Mouse (Mus musculus) embryonic facial prominence, embryonic 11.5 days (tissue): Measurements from ENCODE around the gene Stat5b. TPM values are rescaled to one million over a fixed set of nuclear protein-coding genes. Genes with fewer than 3 reads are reported as not detected.

ENCODE experiments used
- ATAC-seq: fragments of 200-750 bp; cut with Nextera tagmentation; replicated peaks from 2 replicates; pipeline ENCODE4 v1.8.0; 2017; ENCODE audit warnings: low read depth; ENCODE audit not compliant: insufficient number of reproducible peaks, low FRiP score, low TSS enrichment
- DNase-seq: peaks from one replicate; pipeline ENCODE4 v3.0.0-alpha.2; 2015; ENCODE audit warnings: low spot score
- H3K27ac ChIP-seq: fragments of 300-500 bp; sonication (generic); replicated peaks from 2 replicates; pipeline ENCODE4 v1.5.1; 2014; ENCODE audit warnings: mild to moderate bottlenecking, low read depth, low read length, control low read depth
- H3K27me3 ChIP-seq: fragments of 300-500 bp; sonication (generic); 2 replicates; pipeline ENCODE4 v1.6.1; 2014; ENCODE audit warnings: mild to moderate bottlenecking, low read length, moderate library complexity, mixed read lengths; ENCODE audit not compliant: control insufficient read depth, insufficient read depth
- H3K36me3 ChIP-seq: fragments of 300-500 bp; sonication (generic); replicated peaks from 2 replicates; pipeline ENCODE4 v1.6.1; 2014; ENCODE audit warnings: low read depth, mild to moderate bottlenecking, low read length, moderate library complexity, mixed read lengths; ENCODE audit not compliant: control insufficient read depth, insufficient read depth
- H3K4me1 ChIP-seq: fragments of 300-500 bp; sonication (generic); 2 replicates; pipeline ENCODE4 v1.6.1; 2014; ENCODE audit warnings: low read length, mixed read lengths; ENCODE audit not compliant: control insufficient read depth, insufficient read depth
- H3K4me2 ChIP-seq: fragments of 300-500 bp; sonication (generic); 2 replicates; pipeline ENCODE4 v1.6.1; 2014; ENCODE audit warnings: low read depth, mild to moderate bottlenecking, control low read depth, low read length, moderate library complexity
- H3K4me3 ChIP-seq: fragments of 300-500 bp; sonication (generic); 2 replicates; pipeline ENCODE4 v1.5.1; 2014; ENCODE audit warnings: low read depth, low read length, control low read depth
- H3K9ac ChIP-seq: fragments of 300-500 bp; sonication (generic); replicated peaks from 2 replicates; pipeline ENCODE4 v1.6.1; 2014; ENCODE audit warnings: mild to moderate bottlenecking, control low read depth, low read length
- H3K9me3 ChIP-seq: fragments of 300-500 bp; sonication (generic); replicated peaks from 2 replicates; pipeline ENCODE4 v1.6.1; 2016; ENCODE audit warnings: mild to moderate bottlenecking, low read length, inconsistent platforms, mixed read lengths; ENCODE audit not compliant: control insufficient read depth
- WGBS: fragments of 180-500 bp; shearing (Covaris S2); extraction: QIAGEN DNeasy Blood & Tissue Kit; methylation state at CpG from one replicate; pipeline ENCODE4 v1.1.7; 2014; 5-methylcytosine and 5-hydroxymethylcytosine counted together
- polyA plus RNA-seq: library from polyadenylated mRNA; unstranded; fragments of >200 nt; fragmentation: Nextera tagmentation; extraction: Ambion mirVana; gene quantifications from 2 replicates; pipeline ENCODE4 v1.2.1, GENCODE M21; 2014

Stat5b gene
- polyA plus RNA-seq, 1 experiment from 2014 or later, result 17.9 TPM

- ATAC-seq (no peak), DNase-seq (no peak)
- Histone ChIP-seq H3K9me3 (no peaks in the 10 kb centered on the region), H3K27ac (no peak overlapping the region), H3K4me3 (peak overlapping the region; percentile 89; the same call in 1 of the 2 replicates), H3K36me3 (no peaks in the 10 kb centered on the region), H3K4me1 (no peaks in the 10 kb centered on the region), H3K27me3 (no peaks in the 10 kb centered on the region), H3K4me2 (peak overlapping the region; percentile 49; the same call in 1 of the 2 replicates), H3K9ac (no peak overlapping the region)
- WGBS, result 14% methylated on average over 5 of the region's 5 CpGs
Observed at GRCm38 (mm10) chr11:100738749-100739148, 111.8 kb downstream of the Stat5b start.

- H3K27ac ChIP-seq, result no peak within 1 kb of the TSS
- H3K9me3 ChIP-seq, result no peaks in the 10 kb centered on the region
Observed at GRCm38 (mm10) chr11:100738066-100738604, 112.4 kb downstream of the Stat5b start, which contains the start of gene Rab5c. Gene Rab5c (minus strand): TSS chr11:100738215.

GRCm38 (mm10) chr11:100737105-100737733, 113.3 kb downstream of the Stat5b start:
- Histone ChIP-seq H3K4me1 (no peaks in the 10 kb centered on the region), H3K4me2 (peak overlapping the region; percentile 76), H3K4me3 (peak overlapping the region; percentile 89), H3K27ac (no peak overlapping the region), H3K9ac (peak overlapping the region; percentile 84), H3K9me3 (no peaks in the 10 kb centered on the region), H3K27me3 (no peaks in the 10 kb centered on the region), H3K36me3 (no peaks in the 10 kb centered on the region)
- 3% methylated on average over 13 of the region's 13 CpGs for WGBS
- DNase-seq (no peak), ATAC-seq (no peak)

More at GRCm38 (mm10) chr11:100738066-100738604, 112.4 kb downstream of the Stat5b start, which contains the start of gene Rab5c:
- Histone ChIP-seq H3K9ac (peak within 1 kb of the TSS; percentile 84), H3K36me3 (no peaks in the 10 kb centered on the region), H3K4me1 (no peaks in the 10 kb centered on the region), H3K27me3 (no peaks in the 10 kb centered on the region), H3K4me3 (peak within 1 kb of the TSS; percentile 89), H3K4me2 (peak within 1 kb of the TSS; percentile 76)
- peak; percentile 99 for ATAC-seq
- DNase-seq, result peak; percentile 99
- WGBS, result 0% methylated on average over 35 of the region's 39 CpGs

GRCm38 (mm10) chr11:100736746-100737080, 113.8 kb downstream of the Stat5b start:
- H3K36me3 ChIP-seq, result no peaks in the 10 kb centered on the region
- no peaks in the 10 kb centered on the region for H3K9me3 ChIP-seq
- H3K4me2 ChIP-seq, result peak overlapping the region; percentile 76; the same call in 1 of the 2 replicates
- 85% methylated on average over 4 of the region's 4 CpGs for WGBS
- H3K4me1 ChIP-seq, result no peaks in the 10 kb centered on the region
- H3K27ac ChIP-seq, result no peak overlapping the region
- DNase-seq (no peak), ATAC-seq (no peak)
- no peaks in the 10 kb centered on the region for H3K27me3 ChIP-seq
- no peak overlapping the region; the same call in 1 of the 2 replicates for H3K9ac ChIP-seq
- peak overlapping the region; percentile 89 for H3K4me3 ChIP-seq

- DNase-seq (no peak), ATAC-seq (no peak)
- Histone ChIP-seq H3K36me3 (no peaks in the 10 kb centered on the region), H3K27ac (no peak overlapping the region), H3K4me3 (no peak overlapping the region), H3K4me2 (no peak overlapping the region), H3K9me3 (no peaks in the 10 kb centered on the region), H3K27me3 (no peaks in the 10 kb centered on the region), H3K4me1 (no peaks in the 10 kb centered on the region), H3K9ac (no peak overlapping the region)
- WGBS, result 74% methylated on average over 14 of the region's 14 CpGs
Observed at GRCm38 (mm10) chr11:100735954-100736745, 114.4 kb downstream of the Stat5b start.

GRCm38 (mm10) chr11:100735134-100735865, 115.2 kb downstream of the Stat5b start:
- Histone ChIP-seq H3K4me3 (no peak overlapping the region), H3K9ac (no peak overlapping the region), H3K4me2 (no peak overlapping the region), H3K36me3 (no peaks in the 10 kb centered on the region), H3K4me1 (no peaks in the 10 kb centered on the region), H3K9me3 (no peaks in the 10 kb centered on the region), H3K27ac (no peak overlapping the region), H3K27me3 (no peaks in the 10 kb centered on the region)
- DNase-seq, result no peak
- WGBS, result 88% methylated on average over 9 of the region's 9 CpGs
- ATAC-seq, result no peak
